Mouse (Mus musculus) heart, embryonic 12.5 days (tissue): ENCODE measurements around the gene Fyco1. TPM values are rescaled to one million over a fixed set of nuclear protein-coding genes. Genes with fewer than 3 reads are reported as not detected.

Experiments used
- polyA plus RNA-seq: library from polyadenylated mRNA; unstranded; fragments of >200 nt; fragmentation: Nextera tagmentation; extraction: Ambion mirVana; gene quantifications from 2 replicates; pipeline ENCODE4 v1.2.1, GENCODE M21; 2016

The Fyco1 gene
- polyA plus RNA-seq, 1 experiment from 2014 or later: 31.0 TPM

Other genes starting within 250 kb of the Fyco1 start
- gene Slc6a20b, start 219.3 kb downstream of the Fyco1 start, polyA plus RNA-seq: 0.09 and 0.18 TPM in 2 replicates
- gene Ccr9, start 173.5 kb downstream of the Fyco1 start, polyA plus RNA-seq: 0.05 and 0.11 TPM in 2 replicates
- 0.09 TPM in 1 of 2 replicates, not detected in the other for gene Slc6a20a, start 173.0 kb downstream of the Fyco1 start, polyA plus RNA-seq
- gene Lztfl1, start 134.2 kb downstream of the Fyco1 start, polyA plus RNA-seq: 33.7 and 35.1 TPM in 2 replicates
- 0.37 and 0.48 TPM in 2 replicates for gene Cxcr6, start 45.4 kb downstream of the Fyco1 start, polyA plus RNA-seq
- not detected in 2 replicates for gene Xcr1, start 10.1 kb upstream of the Fyco1 start, polyA plus RNA-seq
- gene Ccr1, start 116.8 kb upstream of the Fyco1 start, polyA plus RNA-seq: 0.50 and 0.98 TPM in 2 replicates
- not detected in 2 replicates for gene Ccr1l1, start 126.5 kb upstream of the Fyco1 start, polyA plus RNA-seq
- gene Ccr3, start 170.1 kb upstream of the Fyco1 start, polyA plus RNA-seq: 0.05 and 0.13 TPM in 2 replicates